Mouse (Mus musculus): Measurements from ENCODE around the gene Gm9964.

- TF ChIP-seq GATA1 (IDR thresholded peaks at IDR 0.05; ENCODE audit: borderline replicate concordance, low read length) (no peak), FLI1 (IDR thresholded peaks at IDR 0.05; ENCODE audit: low read length) (no peak)
Measured at GRCm38 (mm10) chr11:79288278-79288843, 8.3 kb downstream of the Gm9964 start.

All from megakaryocyte, embryonic 14.5 days (primary cell).